Mouse (Mus musculus) cerebellum, postnatal 14 days (tissue): ENCODE results near the gene Ppt2.
A peak's percentile ranks its signal among the peaks of the same experiment; 100 is the strongest.

ENCODE experiments used
- DNase-seq, 2 experiments: peaks; one replicate each; pipeline ENCODE4 v3.0.0; 2021; ENCODE audit warnings: mixed read lengths in 2 of 2

Ppt2 gene

GRCm38 (mm10) chr17:34627943-34628643 lies at the start of gene Ppt2:
Gene Ppt2, minus strand, starts transcription at chr17:34628510.
- peak; percentile 83 to 90 for DNase-seq

- no peak for DNase-seq
Measured at GRCm38 (mm10) chr17:34676671-34677070, 48.4 kb upstream of the Ppt2 start.

GRCm38 (mm10) chr17:34676093-34676460 lies 47.8 kb upstream of the Ppt2 start:
- no peak for DNase-seq

GRCm38 (mm10) chr17:34675205-34676092 lies 47.1 kb upstream of the Ppt2 start:
- no peak for DNase-seq

- no peak for DNase-seq
Measured at GRCm38 (mm10) chr17:34674524-34675204, 46.4 kb upstream of the Ppt2 start.

GRCm38 (mm10) chr17:34673139-34673538 lies 44.8 kb upstream of the Ppt2 start:
- no peak for DNase-seq

- no peak for DNase-seq
Measured at GRCm38 (mm10) chr17:34672246-34672792, 44.0 kb upstream of the Ppt2 start.

GRCm38 (mm10) chr17:34671151-34672066 lies 43.1 kb upstream of the Ppt2 start:
- no peak for DNase-seq

GRCm38 (mm10) chr17:34670235-34670634 lies 41.9 kb upstream of the Ppt2 start, which contains the start of gene Tnxb:
Gene Tnxb, plus strand, starts transcription at chr17:34670535.
- no peak for DNase-seq

- DNase-seq: no peak
Measured at GRCm38 (mm10) chr17:34664472-34664871, 36.2 kb upstream of the Ppt2 start.

- DNase-seq: no peak
Measured at GRCm38 (mm10) chr17:34663558-34663957, 35.2 kb upstream of the Ppt2 start.

GRCm38 (mm10) chr17:34662978-34663377 lies 34.7 kb upstream of the Ppt2 start:
- DNase-seq: no peak

- DNase-seq: no peak
Measured at GRCm38 (mm10) chr17:34662468-34662867, 34.2 kb upstream of the Ppt2 start.

- no peak for DNase-seq
Measured at GRCm38 (mm10) chr17:34661121-34661591, 32.8 kb upstream of the Ppt2 start.

GRCm38 (mm10) chr17:34660259-34660820 lies 32.0 kb upstream of the Ppt2 start:
- peak in 1 of 2 experiments; percentile 4 for DNase-seq

GRCm38 (mm10) chr17:34659897-34660214 lies 31.5 kb upstream of the Ppt2 start:
- DNase-seq: no peak

- DNase-seq: peak in 1 of 2 experiments; percentile 9
Measured at GRCm38 (mm10) chr17:34659181-34659896, 31.0 kb upstream of the Ppt2 start.

GRCm38 (mm10) chr17:34658591-34658990 lies 30.3 kb upstream of the Ppt2 start:
- DNase-seq: peak in 1 of 2 experiments; percentile 8

GRCm38 (mm10) chr17:34658145-34658544 lies 29.8 kb upstream of the Ppt2 start:
- no peak for DNase-seq

GRCm38 (mm10) chr17:34657271-34657670 lies 29.0 kb upstream of the Ppt2 start:
- no peak for DNase-seq

GRCm38 (mm10) chr17:34656666-34657065 lies 28.4 kb upstream of the Ppt2 start:
- peak in 1 of 2 experiments; percentile 8 for DNase-seq
